Mouse (Mus musculus) heart, embryonic 11.5 days (tissue): ENCODE data around the gene Pcyt2. TPM values are rescaled to one million over a fixed set of nuclear protein-coding genes. Genes with fewer than 3 reads are reported as not detected.

ENCODE experiments used
- ATAC-seq: fragments of 200-750 bp; cut with Nextera tagmentation; replicated peaks from 2 replicates; pipeline ENCODE4 v1.8.0; 2017; ENCODE audit warnings: moderate library complexity; ENCODE audit not compliant: insufficient number of reproducible peaks, low FRiP score, low TSS enrichment
- H3K27ac ChIP-seq: fragments of 300-500 bp; sonication (generic); 2 replicates; pipeline ENCODE4 v1.5.1; 2014; ENCODE audit warnings: mild to moderate bottlenecking, low read depth, low read length
- H3K27me3 ChIP-seq: fragments of 300-500 bp; sonication (generic); 2 replicates; pipeline ENCODE4 v1.6.1; 2014; ENCODE audit warnings: mild to moderate bottlenecking, low read length, mixed read lengths; ENCODE audit not compliant: control insufficient read depth, insufficient read depth
- H3K36me3 ChIP-seq: fragments of 300-500 bp; sonication (generic); 2 replicates; pipeline ENCODE4 v1.6.1; 2014; ENCODE audit warnings: mild to moderate bottlenecking, low read length, moderate library complexity, mixed read lengths; ENCODE audit not compliant: control insufficient read depth, insufficient read depth
- H3K4me1 ChIP-seq: fragments of 300-500 bp; sonication (generic); 2 replicates; pipeline ENCODE4 v1.6.1; 2014; ENCODE audit warnings: low read length; ENCODE audit not compliant: control insufficient read depth, insufficient read depth
- H3K4me2 ChIP-seq: fragments of 300-500 bp; sonication (generic); 2 replicates; pipeline ENCODE4 v1.6.1; 2014; ENCODE audit warnings: mild to moderate bottlenecking, moderate library complexity
- H3K4me3 ChIP-seq: fragments of 300-500 bp; sonication (generic); 2 replicates; pipeline ENCODE4 v1.5.1; 2014; ENCODE audit warnings: low read depth, low read length
- H3K9ac ChIP-seq: fragments of 300-500 bp; sonication (generic); 2 replicates; pipeline ENCODE4 v1.6.1; 2014; ENCODE audit warnings: mild to moderate bottlenecking, low read depth, low read length, moderate library complexity
- H3K9me3 ChIP-seq: fragments of 300-500 bp; sonication (generic); replicated peaks from 2 replicates; pipeline ENCODE4 v1.6.1; 2016; ENCODE audit warnings: low read length; ENCODE audit not compliant: control insufficient read depth
- WGBS: fragments of 180-500 bp; shearing (Covaris S2); extraction: QIAGEN DNeasy Blood & Tissue Kit; methylation state at CpG from one replicate; pipeline ENCODE4 v1.1.7; 2014; ENCODE audit not compliant: insufficient replicate concordance; 5-methylcytosine and 5-hydroxymethylcytosine counted together
- polyA plus RNA-seq: library from polyadenylated mRNA; unstranded; fragments of >200 nt; fragmentation: Nextera tagmentation; extraction: Ambion mirVana; gene quantifications from 2 replicates; pipeline ENCODE4 v1.2.1, GENCODE M21; 2014

The Pcyt2 gene
- polyA plus RNA-seq, 1 experiment from 2014 or later: 79.9 TPM

DNA sequence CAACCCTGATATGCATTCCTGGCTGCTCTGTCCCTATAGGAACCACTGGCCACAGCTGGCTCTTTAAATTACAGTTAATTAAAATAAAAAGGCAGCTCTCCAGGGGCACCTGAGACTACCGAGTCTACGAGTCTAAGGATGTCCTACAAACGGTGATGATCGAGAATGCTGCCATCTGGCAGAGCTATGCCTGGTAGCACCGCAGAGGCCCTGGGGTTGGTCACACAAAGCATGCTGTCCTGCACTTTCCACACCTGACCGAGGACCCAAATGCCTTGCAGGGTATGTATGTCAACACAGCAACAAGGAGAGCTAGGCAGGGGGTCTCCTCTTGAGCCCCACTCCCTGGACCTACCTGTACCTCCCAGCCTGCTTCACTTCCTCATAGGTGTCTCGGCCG, 3.8 kb downstream of the Pcyt2 start:
- Histone ChIP-seq H3K9ac (no peak overlapping the region), H3K27me3 (no peaks in the 10 kb centered on the region), H3K4me2 (no peak overlapping the region), H3K27ac (no peak overlapping the region), H3K9me3 (no peaks in the 10 kb centered on the region), H3K4me3 (no peak overlapping the region), H3K4me1 (peaks cover 20% of the 10 kb centered on the region), H3K36me3 (peaks cover 23% of the 10 kb centered on the region)
- no peak for ATAC-seq
- WGBS: 86% methylated on average over 8 of the region's 8 CpGs

DNA sequence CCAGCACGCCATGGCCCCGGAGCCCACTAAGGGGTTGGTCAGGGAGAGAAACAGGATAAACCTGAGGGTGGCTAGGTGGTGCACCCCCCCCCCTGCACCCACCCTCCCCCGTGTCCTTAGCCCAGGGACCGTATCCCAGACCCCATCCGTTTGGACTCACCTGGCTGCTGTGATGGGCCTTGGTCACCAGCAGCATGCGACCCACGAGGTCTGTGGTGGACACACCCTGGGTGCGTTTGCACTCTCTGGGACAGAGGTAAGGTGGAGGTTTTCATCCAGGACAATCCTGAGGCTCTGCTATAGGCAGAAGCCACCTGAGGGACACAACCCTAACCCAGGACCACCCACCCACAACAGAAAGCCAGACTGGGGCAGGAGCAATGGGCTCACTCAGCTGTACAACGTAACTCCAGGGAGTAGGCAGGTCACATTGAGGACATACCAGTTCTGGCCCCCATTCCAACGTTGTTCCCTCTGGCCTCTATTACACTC, 4.2 kb downstream of the Pcyt2 start:
- no peaks in the 10 kb centered on the region for H3K9me3 ChIP-seq
- no peak overlapping the region for H3K4me2 ChIP-seq
- H3K27me3 ChIP-seq: no peaks in the 10 kb centered on the region
- no peak overlapping the region for H3K4me3 ChIP-seq
- H3K27ac ChIP-seq: no peak overlapping the region
- no peak overlapping the region for H3K9ac ChIP-seq
- ATAC-seq: no peak
- H3K36me3 ChIP-seq: peaks cover 21% of the 10 kb centered on the region
- peaks cover 25% of the 10 kb centered on the region for H3K4me1 ChIP-seq
- 87% methylated on average over 10 of the region's 10 CpGs for WGBS

DNA sequence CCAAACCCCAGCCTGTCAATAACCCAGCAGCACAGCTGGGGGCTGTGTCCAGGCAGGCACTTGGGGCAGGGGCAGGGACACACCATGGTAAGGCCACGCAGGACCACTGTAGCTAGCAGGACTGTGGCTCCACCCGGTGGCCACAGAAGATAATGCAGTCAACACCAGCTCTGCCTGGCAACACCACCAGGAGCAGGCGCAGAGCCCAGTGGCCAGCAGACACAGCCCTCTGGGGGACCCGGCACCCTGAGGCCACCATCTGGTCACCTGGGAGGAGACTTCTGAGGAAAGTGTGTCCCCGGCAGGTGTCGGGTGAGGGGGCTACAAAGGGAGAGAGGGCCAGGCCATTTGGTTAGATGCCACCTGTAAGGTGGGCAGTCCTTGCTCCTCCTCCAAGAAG, 5.0 kb downstream of the Pcyt2 start:
- ATAC-seq: no peak
- no peak overlapping the region for H3K4me2 ChIP-seq
- no peaks in the 10 kb centered on the region for H3K9me3 ChIP-seq
- no peak overlapping the region for H3K9ac ChIP-seq
- 40% methylated on average over 6 of the region's 6 CpGs for WGBS
- peaks cover under 1% of the 10 kb centered on the region; the same call in 1 of the 2 replicates for H3K27me3 ChIP-seq
- H3K27ac ChIP-seq: no peak overlapping the region
- H3K4me1 ChIP-seq: peaks cover 29% of the 10 kb centered on the region
- H3K4me3 ChIP-seq: no peak overlapping the region
- peaks cover 19% of the 10 kb centered on the region for H3K36me3 ChIP-seq

DNA sequence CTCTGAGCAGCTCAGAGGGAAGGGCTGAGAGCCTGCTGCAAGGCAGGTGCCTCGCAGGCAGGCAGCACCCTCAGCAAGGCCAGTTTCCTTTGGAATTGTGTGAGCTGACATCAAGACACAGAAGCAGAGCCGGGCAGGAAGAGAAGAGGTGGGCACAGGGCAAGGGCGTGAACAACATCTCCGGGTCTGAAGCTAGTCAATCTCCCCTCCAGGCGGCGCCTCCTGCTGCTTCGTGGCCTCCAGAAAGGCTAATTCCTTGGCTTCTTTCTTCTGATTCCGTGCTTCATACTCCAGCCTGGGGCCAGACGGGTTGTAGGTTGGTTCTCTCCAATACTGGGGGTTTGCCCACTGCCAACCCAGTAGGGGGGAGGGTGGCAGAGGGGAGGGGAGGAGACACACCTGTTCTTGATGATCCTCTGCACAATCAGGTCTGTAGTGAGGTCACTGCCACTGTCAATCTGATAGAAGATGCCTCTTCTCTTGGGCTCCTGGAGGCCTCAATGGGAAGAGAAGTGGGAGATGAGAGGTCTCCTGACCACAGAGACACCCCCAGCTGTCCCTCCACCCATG, 7.2 kb downstream of the Pcyt2 start:
- no peak overlapping the region for H3K27ac ChIP-seq
- peaks cover 3% of the 10 kb centered on the region; the same call in 1 of the 2 replicates for H3K27me3 ChIP-seq
- H3K9ac ChIP-seq: no peak overlapping the region
- no peaks in the 10 kb centered on the region for H3K9me3 ChIP-seq
- H3K4me1 ChIP-seq: peaks cover 24% of the 10 kb centered on the region
- no peak overlapping the region for H3K4me2 ChIP-seq
- peaks cover 19% of the 10 kb centered on the region for H3K36me3 ChIP-seq
- no peak for ATAC-seq
- WGBS: 87% methylated on average over 9 of the region's 9 CpGs
- no peak overlapping the region for H3K4me3 ChIP-seq

DNA sequence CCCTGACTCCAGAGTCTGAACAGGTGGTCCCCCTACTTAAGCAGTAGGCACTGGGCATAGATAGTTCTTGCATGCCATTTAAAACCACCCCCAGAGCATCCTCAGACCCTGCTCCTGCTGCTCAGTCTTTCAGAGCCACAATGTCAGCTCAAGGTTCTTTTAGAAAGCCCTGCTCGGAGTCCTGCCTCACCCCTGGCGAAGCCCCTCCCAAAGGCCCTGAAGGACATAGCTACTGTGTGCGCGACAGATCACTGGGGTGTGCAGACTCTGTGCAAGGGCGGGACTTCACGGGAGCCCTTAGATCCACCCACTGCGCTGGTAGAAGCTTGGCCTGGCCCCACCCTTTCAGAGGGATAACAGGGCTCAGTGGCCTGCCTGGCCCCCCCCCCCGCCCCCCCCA, 8.5 kb downstream of the Pcyt2 start:
- Histone ChIP-seq H3K4me3 (peak overlapping the region; percentile 43; the same call in 1 of the 2 replicates), H3K9ac (peak overlapping the region; percentile 74), H3K36me3 (peaks cover 23% of the 10 kb centered on the region), H3K27me3 (peaks cover 3% of the 10 kb centered on the region; the same call in 1 of the 2 replicates), H3K27ac (peak overlapping the region; percentile 50; the same call in 1 of the 2 replicates), H3K4me2 (peak overlapping the region; percentile 87), H3K9me3 (no peaks in the 10 kb centered on the region), H3K4me1 (peaks cover 24% of the 10 kb centered on the region)
- WGBS: 37% methylated on average over 7 of the region's 8 CpGs
- ATAC-seq: peak; percentile 80

DNA sequence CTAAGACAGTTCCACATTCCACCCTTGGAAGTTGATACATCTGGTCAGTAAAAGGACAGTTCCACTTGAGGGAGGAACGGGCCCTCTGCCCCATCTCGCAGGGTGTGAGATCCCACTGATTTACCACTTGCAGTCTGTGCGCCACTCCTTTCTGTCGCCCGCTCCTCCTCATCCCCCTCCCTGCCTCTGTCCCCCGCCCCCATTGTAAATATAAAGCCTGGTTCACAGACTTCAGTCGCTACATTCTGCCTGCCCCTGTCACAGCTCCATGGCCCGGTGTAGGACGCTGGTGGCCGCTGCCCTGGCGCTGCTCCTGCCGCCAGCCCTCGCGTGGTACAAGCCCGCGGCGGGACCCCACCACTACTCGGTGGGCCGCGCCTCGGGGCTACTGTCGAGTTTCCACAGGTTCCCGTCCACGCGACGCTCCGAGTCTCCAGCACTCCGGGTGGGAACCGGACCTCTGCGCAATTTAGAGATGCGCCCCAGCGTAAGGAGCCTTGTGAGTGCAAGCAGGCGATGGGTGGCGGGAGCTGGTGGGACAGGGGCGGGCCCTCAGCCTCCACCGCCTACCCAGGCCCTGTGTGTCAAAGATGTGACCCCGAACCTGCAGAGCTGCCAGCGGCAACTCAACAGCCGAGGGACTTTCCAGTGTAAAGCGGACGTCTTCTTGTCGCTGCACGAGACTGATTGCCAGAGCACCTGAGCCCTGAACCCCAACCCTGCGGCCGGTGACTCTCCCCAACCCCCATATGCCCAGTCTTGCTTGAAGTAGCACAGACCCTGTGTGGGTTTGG, 9.3 kb downstream of the Pcyt2 start, which contains the start of gene Npb:
Gene Npb (plus strand): TSS at position 237 of the 794 bp plus-strand sequence.
- peak within 1 kb of the TSS; percentile 74 for H3K9ac ChIP-seq
- WGBS: 4% methylated on average over 45 of the region's 45 CpGs
- no peaks in the 10 kb centered on the region for H3K9me3 ChIP-seq
- peak within 1 kb of the TSS; percentile 50; the same call in 1 of the 2 replicates for H3K27ac ChIP-seq
- H3K36me3 ChIP-seq: peaks cover 23% of the 10 kb centered on the region
- ATAC-seq: no peak
- peaks cover 24% of the 10 kb centered on the region for H3K4me1 ChIP-seq
- H3K27me3 ChIP-seq: peaks cover 3% of the 10 kb centered on the region; the same call in 1 of the 2 replicates
- H3K4me2 ChIP-seq: peak within 1 kb of the TSS; percentile 87
- H3K4me3 ChIP-seq: peak within 1 kb of the TSS; percentile 43

DNA sequence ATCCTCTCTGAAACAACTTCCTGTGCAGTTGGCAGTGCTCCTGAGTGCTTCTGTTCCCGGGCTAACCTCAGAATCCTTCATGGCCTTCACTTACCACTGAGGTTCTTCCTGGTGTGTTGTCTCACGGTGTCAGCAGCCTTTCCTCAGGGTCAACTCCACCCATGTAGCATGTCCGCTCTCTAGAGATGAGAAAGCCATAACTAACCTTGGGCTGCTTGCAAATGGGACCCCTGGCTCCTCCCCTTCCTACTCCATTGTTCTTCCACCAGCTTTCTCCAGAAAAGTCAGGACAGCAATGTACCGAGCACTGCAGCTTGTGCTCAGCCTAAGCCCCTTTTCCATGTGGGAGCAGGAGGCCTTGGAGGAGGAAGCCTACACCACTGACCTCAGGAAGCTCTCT, 11.0 kb downstream of the Pcyt2 start:
- H3K9me3 ChIP-seq: no peaks in the 10 kb centered on the region
- WGBS: 72% methylated on average over 4 of the region's 4 CpGs
- H3K36me3 ChIP-seq: peaks cover 12% of the 10 kb centered on the region
- no peak overlapping the region for H3K9ac ChIP-seq
- H3K4me1 ChIP-seq: peaks cover 24% of the 10 kb centered on the region
- no peak overlapping the region for H3K4me2 ChIP-seq
- H3K4me3 ChIP-seq: no peak overlapping the region
- no peak overlapping the region for H3K27ac ChIP-seq
- H3K27me3 ChIP-seq: peaks cover 3% of the 10 kb centered on the region; the same call in 1 of the 2 replicates
- no peak for ATAC-seq

DNA sequence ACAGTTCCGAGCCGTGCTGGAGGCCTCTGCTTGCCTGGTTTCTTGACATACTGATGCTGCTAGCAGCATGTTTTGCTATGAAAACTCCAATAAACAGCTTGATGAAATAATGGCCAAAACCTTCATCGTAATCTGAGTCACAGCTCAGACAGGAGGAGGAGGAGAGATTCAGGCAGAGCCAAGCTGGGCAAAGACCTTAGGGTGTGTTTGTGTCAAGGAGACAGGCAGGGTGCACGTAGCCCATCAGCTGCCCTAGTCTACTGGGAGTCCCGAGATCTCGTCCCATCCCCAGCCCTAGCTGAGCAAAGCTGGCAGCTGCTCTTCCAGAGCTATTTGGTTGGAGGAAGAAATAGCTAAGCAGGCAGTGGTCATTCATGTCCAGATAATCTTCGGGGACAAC, 12.1 kb downstream of the Pcyt2 start:
- Histone ChIP-seq H3K36me3 (peaks cover 8% of the 10 kb centered on the region), H3K27me3 (peaks cover 3% of the 10 kb centered on the region; the same call in 1 of the 2 replicates), H3K4me3 (no peak overlapping the region), H3K27ac (no peak overlapping the region), H3K9me3 (no peaks in the 10 kb centered on the region), H3K4me1 (peaks cover 24% of the 10 kb centered on the region), H3K9ac (no peak overlapping the region), H3K4me2 (no peak overlapping the region)
- WGBS: 89% methylated on average over 7 of the region's 7 CpGs
- no peak for ATAC-seq
